Mouse (Mus musculus) bone marrow, adult 2 months (tissue): ENCODE data around the gene Il15ra.

Source experiments
- CTCF ChIP-seq: fragments of 200-500 bp; IDR thresholded peaks from 2 replicates; pipeline ENCODE4 v1.5.1; 2011; ENCODE audit warnings: low read length, control low read depth; ENCODE audit not compliant: control insufficient read depth, insufficient read depth
- POLR2A ChIP-seq: fragments of 200-500 bp; IDR thresholded peaks from 2 replicates; pipeline ENCODE4 v1.6.1; 2011; ENCODE audit warnings: low read depth, mild to moderate bottlenecking, control low read depth, low read length, borderline replicate concordance; ENCODE audit not compliant: control insufficient read depth

DNA sequence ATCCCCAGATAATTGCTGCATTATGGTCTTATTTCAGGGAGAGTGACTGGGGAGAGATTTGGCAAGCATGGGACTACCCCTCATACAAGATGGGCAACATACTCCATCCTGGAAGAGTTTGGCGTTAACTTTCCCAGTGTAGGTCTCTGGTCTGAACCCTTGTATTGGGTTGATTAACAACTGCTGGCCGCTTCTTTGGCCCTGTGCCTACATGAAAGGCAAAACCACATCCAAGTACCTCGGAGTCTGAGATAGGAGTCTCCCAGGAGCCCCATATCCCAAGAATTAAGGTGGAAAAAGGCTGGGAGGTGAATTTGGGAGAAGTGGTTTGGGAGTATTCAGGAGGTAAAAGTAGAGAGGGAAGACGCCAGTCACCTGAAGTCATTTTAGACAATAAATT lies 40.3 kb upstream of the Il15ra start:
- TF ChIP-seq CTCF (no peak), POLR2A (no peak)
